Mouse (Mus musculus) liver, adult 2 months (tissue): Measurements from ENCODE around the gene Pknox2.

ENCODE experiments used
- CTCF ChIP-seq: fragments of 200-500 bp; IDR thresholded peaks from 2 replicates; pipeline ENCODE4 v1.5.1; 2011; ENCODE audit warnings: low read depth, low read length, control low read depth
- POLR2A ChIP-seq: fragments of 200-500 bp; IDR thresholded peaks from 2 replicates; pipeline ENCODE4 v1.6.1; 2011; ENCODE audit warnings: low read length, control low read depth; ENCODE audit not compliant: insufficient read depth; ENCODE audit errors: extremely low read depth

- TF ChIP-seq CTCF, result no peak
- TF ChIP-seq POLR2A, result no peak
Measured at GRCm38 (mm10) chr9:36893413-36893990, 253.7 kb downstream of the Pknox2 start.
